Mouse (Mus musculus) urinary bladder, postnatal 0 days (tissue): Measurements from ENCODE around the gene Blcap. TPM values are rescaled to one million over a fixed set of nuclear protein-coding genes. Genes with fewer than 3 reads are reported as not detected.

ENCODE experiments used
- microRNA-seq: library from miRNA; unstranded; fragments of <30 nt; microRNA quantifications from one replicate; pipeline ENCODE4, GENCODE M21; 2016
- polyA plus RNA-seq: library from polyadenylated mRNA; unstranded; fragments of >200 nt; fragmentation: Nextera tagmentation; extraction: Ambion mirVana; gene quantifications from 2 replicates; pipeline ENCODE4 v1.2.1, GENCODE M21; 2015

Gene Blcap
- 41.9 and 47.0 TPM in 2 replicates for polyA plus RNA-seq

GRCm38 (mm10) chr2:157571224-157571832, at the start of gene Blcap:
Blcap (minus strand) TSS chr2:157571274.

GRCm38 (mm10) chr2:157559858-157560257, 11.2 kb downstream of the Blcap start, which contains the start of gene Nnat:
Nnat (plus strand) TSS chr2:157560078.

Small RNA genes lying within 50 kb of the gene (microRNA-seq; reads per million reads assigned to microRNA genes)
- 1.5 reads per million for gene Gm23134

Other genes with a start within 250 kb of the Blcap start
- not detected in 2 replicates for gene Ghrh, start 223.8 kb downstream of the Blcap start, polyA plus RNA-seq
- 107 and 113 TPM in 2 replicates for gene Manbal, start 203.7 kb downstream of the Blcap start, polyA plus RNA-seq
- gene Src, start 152.8 kb downstream of the Blcap start, polyA plus RNA-seq = 17.9 and 19.5 TPM in 2 replicates
- 54.6 and 65.5 TPM in 2 replicates for gene Nnat, start 11.2 kb downstream of the Blcap start, polyA plus RNA-seq
- 24.0 and 24.2 TPM in 2 replicates for gene Ctnnbl1, start 166.1 kb upstream of the Blcap start, polyA plus RNA-seq